Mouse (Mus musculus) erythroid progenitor cell, adult 5-6 weeks (primary cell): Measurements from ENCODE around the gene Foxq1. TPM values are rescaled to one million over a fixed set of nuclear protein-coding genes. Genes with fewer than 3 reads are reported as not detected.

Experiments
- ATAC-seq: replicated peaks from 2 replicates; pipeline ENCODE4 v1.8.0; 2016; ENCODE audit warnings: moderate number of reproducible peaks, mild to moderate bottlenecking, moderate TSS enrichment, inconsistent platforms; ENCODE audit not compliant: poor library complexity, low FRiP score, severe bottlenecking
- total RNA-seq, 2 experiments: library from RNA; stranded (forward) in 1 of 2; stranded (reverse) in 1 of 2; fragments of 150-400 nt in 1 of 2; fragments of 186-747, 209-891 nt in 1 of 2; gene quantifications; 2 replicates each; pipeline versions ENCODE4 v1.2.3 to v1.2.4; 2015 to 2017; ENCODE audit warnings: low replicate concordance in 2 of 2

Foxq1 gene
- total RNA-seq, 2 experiments from 2014 or later = not detected

GRCm38 (mm10) chr13:31567617-31568294 lies 11.8 kb downstream of the Foxq1 start:
- ATAC-seq = no peak

GRCm38 (mm10) chr13:31572806-31573508 lies 17.0 kb downstream of the Foxq1 start:
- ATAC-seq = no peak

DNA sequence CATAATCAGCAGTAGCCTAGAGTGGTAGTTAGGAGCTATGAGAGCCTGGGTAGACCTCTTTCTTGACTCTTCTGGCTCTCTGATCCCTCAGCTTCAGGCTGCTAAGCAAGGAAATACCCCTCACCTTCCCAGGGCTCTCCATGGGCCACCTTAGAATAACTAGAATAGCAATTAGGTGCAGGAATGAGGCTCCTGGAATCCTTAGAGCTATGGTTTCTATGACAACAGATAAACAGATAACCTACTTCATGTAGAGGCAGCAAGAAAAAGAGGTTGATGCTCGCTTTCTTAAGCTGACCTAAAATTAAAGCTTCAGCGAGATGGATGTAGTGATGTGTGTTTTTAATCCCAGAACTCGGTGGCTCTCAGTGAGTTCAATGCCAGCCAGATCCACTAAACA lies 18.7 kb downstream of the Foxq1 start:
- ATAC-seq = no peak

- ATAC-seq = no peak
These were observed 20.8 kb downstream of the Foxq1 start for GRCm38 (mm10) chr13:31576696-31577095.

GRCm38 (mm10) chr13:31577576-31577975 lies 21.6 kb downstream of the Foxq1 start:
- ATAC-seq = no peak

GRCm38 (mm10) chr13:31578389-31578788 lies 22.5 kb downstream of the Foxq1 start:
- no peak for ATAC-seq

GRCm38 (mm10) chr13:31579866-31580265 lies 23.9 kb downstream of the Foxq1 start:
- no peak for ATAC-seq

DNA sequence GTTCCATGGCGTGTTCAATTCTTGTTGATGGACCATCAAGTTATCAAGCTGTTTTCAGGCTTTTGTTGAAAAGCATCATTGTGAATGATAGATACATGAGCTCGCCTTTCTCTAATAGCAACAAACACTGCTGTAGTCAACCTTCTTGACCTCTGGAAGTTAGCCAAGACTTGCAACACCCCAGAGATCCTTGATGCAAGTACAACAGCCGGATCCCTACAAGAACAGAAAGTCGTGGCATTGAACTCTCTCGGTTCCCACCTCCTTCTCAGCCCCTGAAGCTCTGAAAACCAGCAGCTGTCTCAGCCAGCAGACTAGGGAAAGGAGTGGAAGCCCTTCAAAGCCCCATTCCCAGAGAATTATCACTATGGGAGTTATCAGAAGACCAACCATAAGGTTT lies 31.4 kb downstream of the Foxq1 start:
- no peak for ATAC-seq

- ATAC-seq = no peak
These were observed 43.6 kb downstream of the Foxq1 start for GRCm38 (mm10) chr13:31599576-31599975.

DNA sequence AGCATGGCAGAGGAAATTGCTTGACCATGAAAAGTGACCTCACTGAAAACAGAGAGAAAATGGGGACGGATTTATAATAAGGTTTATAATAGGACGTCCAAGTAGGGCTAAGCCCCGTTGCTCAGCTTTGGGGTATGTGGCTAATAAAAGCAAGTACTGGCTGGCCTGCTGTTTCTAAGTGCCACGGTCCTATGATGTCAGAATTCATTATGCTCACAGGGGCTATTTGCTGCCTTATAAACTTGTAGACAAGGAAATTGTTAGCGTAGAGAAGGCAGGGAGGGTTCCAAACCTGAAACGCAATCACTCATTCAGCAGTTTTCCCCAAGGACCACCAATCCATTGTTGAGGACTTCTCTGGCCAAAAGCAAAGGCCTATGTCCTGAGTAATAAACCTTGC lies 48.0 kb downstream of the Foxq1 start:
- no peak for ATAC-seq

Other genes starting within 250 kb of the Foxq1 start
- not detected in 2 replicates for gene A530084C06Rik, start 3.2 kb downstream of the Foxq1 start, total RNA-seq (2015; ENCODE audit: low replicate concordance)
- gene A530084C06Rik, start 3.2 kb downstream of the Foxq1 start, total RNA-seq (2017; ENCODE audit: low replicate concordance) = not detected in 2 replicates
- gene Foxf2, start 69.7 kb downstream of the Foxq1 start, total RNA-seq (2015; ENCODE audit: low replicate concordance) = not detected in 2 replicates
- gene Foxf2, start 69.7 kb downstream of the Foxq1 start, total RNA-seq (2017; ENCODE audit: low replicate concordance) = not detected in 2 replicates